Mouse (Mus musculus) splenic B cell, adult 2 months (primary cell): ENCODE measurements around the gene Tnfrsf9.
A peak's percentile ranks its signal among the peaks of the same experiment; 100 is the strongest.

Experiments
- DNase-seq: peaks from one replicate; pipeline ENCODE4 v3.0.0-alpha.2; 2011; ENCODE audit warnings: low read depth, low spot score
- H3K27me3 ChIP-seq: 2 replicates; pipeline ENCODE4 v1.6.1; 2012; ENCODE audit warnings: mild to moderate bottlenecking, low read length, moderate library complexity, mixed read lengths; ENCODE audit not compliant: control insufficient read depth, poor library complexity, insufficient read depth, severe bottlenecking
- H3K36me3 ChIP-seq: 2 replicates; pipeline ENCODE4 v1.6.1; 2012; ENCODE audit warnings: mild to moderate bottlenecking, low read length, moderate library complexity, mixed read lengths; ENCODE audit not compliant: control insufficient read depth, poor library complexity, insufficient read depth, severe bottlenecking

The Tnfrsf9 gene

GRCm38 (mm10) chr4:150880364-150880763 is 34.0 kb upstream of the Tnfrsf9 start:
- Histone ChIP-seq H3K36me3 (no peaks in the 10 kb centered on the region), H3K27me3 (no peaks in the 10 kb centered on the region)
- no peak for DNase-seq

GRCm38 (mm10) chr4:150882632-150883031 is 31.7 kb upstream of the Tnfrsf9 start:
- H3K36me3 ChIP-seq = no peaks in the 10 kb centered on the region
- DNase-seq = no peak
- no peaks in the 10 kb centered on the region for H3K27me3 ChIP-seq

GRCm38 (mm10) chr4:150887903-150888302 is 26.5 kb upstream of the Tnfrsf9 start:
- Histone ChIP-seq H3K27me3 (no peaks in the 10 kb centered on the region), H3K36me3 (no peaks in the 10 kb centered on the region)
- no peak for DNase-seq

- Histone ChIP-seq H3K27me3 (no peaks in the 10 kb centered on the region), H3K36me3 (no peaks in the 10 kb centered on the region)
- DNase-seq = no peak
Measured at GRCm38 (mm10) chr4:150888492-150888891, 25.9 kb upstream of the Tnfrsf9 start.

- no peak for DNase-seq
- Histone ChIP-seq H3K27me3 (no peaks in the 10 kb centered on the region), H3K36me3 (no peaks in the 10 kb centered on the region)
Measured at GRCm38 (mm10) chr4:150889273-150889954, 24.9 kb upstream of the Tnfrsf9 start.

GRCm38 (mm10) chr4:150889955-150890315 is 24.4 kb upstream of the Tnfrsf9 start:
- no peak for DNase-seq
- no peaks in the 10 kb centered on the region for H3K27me3 ChIP-seq

GRCm38 (mm10) chr4:150891308-150891707 is 23.1 kb upstream of the Tnfrsf9 start:
- DNase-seq = no peak
- Histone ChIP-seq H3K36me3 (no peaks in the 10 kb centered on the region), H3K27me3 (no peaks in the 10 kb centered on the region)

More at GRCm38 (mm10) chr4:150889955-150890315, 24.4 kb upstream of the Tnfrsf9 start:
- no peaks in the 10 kb centered on the region for H3K36me3 ChIP-seq

- no peak for DNase-seq
- no peaks in the 10 kb centered on the region for H3K27me3 ChIP-seq
- H3K36me3 ChIP-seq = peaks cover 5% of the 10 kb centered on the region; the same call in 1 of the 2 replicates
Measured at GRCm38 (mm10) chr4:150894718-150895501, 19.5 kb upstream of the Tnfrsf9 start.

GRCm38 (mm10) chr4:150896896-150897624 is 17.3 kb upstream of the Tnfrsf9 start:
- DNase-seq = no peak
- H3K36me3 ChIP-seq = peaks cover 8% of the 10 kb centered on the region
- no peaks in the 10 kb centered on the region for H3K27me3 ChIP-seq

GRCm38 (mm10) chr4:150898716-150899365 is 15.5 kb upstream of the Tnfrsf9 start:
- DNase-seq = peak; percentile 82
- Histone ChIP-seq H3K27me3 (no peaks in the 10 kb centered on the region), H3K36me3 (peaks cover 8% of the 10 kb centered on the region)

- DNase-seq = no peak
- Histone ChIP-seq H3K36me3 (peaks cover 8% of the 10 kb centered on the region), H3K27me3 (no peaks in the 10 kb centered on the region)
Measured at GRCm38 (mm10) chr4:150900486-150900885, 13.9 kb upstream of the Tnfrsf9 start.

- Histone ChIP-seq H3K27me3 (no peaks in the 10 kb centered on the region), H3K36me3 (peaks cover 10% of the 10 kb centered on the region)
- DNase-seq = peak; percentile 84
Measured at GRCm38 (mm10) chr4:150901651-150902050, 12.7 kb upstream of the Tnfrsf9 start.

GRCm38 (mm10) chr4:150902062-150902461 is 12.3 kb upstream of the Tnfrsf9 start:
- no peak for DNase-seq
- peaks cover 10% of the 10 kb centered on the region for H3K36me3 ChIP-seq
- H3K27me3 ChIP-seq = no peaks in the 10 kb centered on the region

- no peaks in the 10 kb centered on the region for H3K27me3 ChIP-seq
- H3K36me3 ChIP-seq = peaks cover 5% of the 10 kb centered on the region
- DNase-seq = no peak
Measured at GRCm38 (mm10) chr4:150903091-150903742, 11.1 kb upstream of the Tnfrsf9 start.
